Mouse (Mus musculus) ovary, postnatal 36 days (tissue): ENCODE measurements around the gene Kank1.

Experiments used
- DNase-seq: peaks from one replicate; pipeline ENCODE4 v3.0.0; 2022; ENCODE audit warnings: low spot score, mixed read lengths

Gene Kank1

GRCm38 (mm10) chr19:25311626-25312025 is 74.9 kb downstream of the Kank1 start:
- DNase-seq: no peak

- peak; percentile 59 for DNase-seq
Observed at GRCm38 (mm10) chr19:25315458-25315889, 78.7 kb downstream of the Kank1 start.

- DNase-seq: no peak
Observed at GRCm38 (mm10) chr19:25315993-25316392, 79.2 kb downstream of the Kank1 start.

GRCm38 (mm10) chr19:25324265-25324664 is 87.5 kb downstream of the Kank1 start:
- peak; percentile 70 for DNase-seq

GRCm38 (mm10) chr19:25325113-25326001 is 88.6 kb downstream of the Kank1 start:
- no peak for DNase-seq

- DNase-seq: no peak
Observed at GRCm38 (mm10) chr19:25326002-25326300, 89.2 kb downstream of the Kank1 start.

- no peak for DNase-seq
Observed at GRCm38 (mm10) chr19:25327633-25328032, 90.9 kb downstream of the Kank1 start.

- peak; percentile 51 for DNase-seq
Observed at GRCm38 (mm10) chr19:25334360-25334759, 97.6 kb downstream of the Kank1 start.

GRCm38 (mm10) chr19:25336731-25337130 is 100.0 kb downstream of the Kank1 start:
- DNase-seq: no peak

GRCm38 (mm10) chr19:25340630-25341620 is 104.2 kb downstream of the Kank1 start:
- no peak for DNase-seq

GRCm38 (mm10) chr19:25342026-25342425 is 105.3 kb downstream of the Kank1 start:
- no peak for DNase-seq

- DNase-seq: peak; percentile 57
Observed at GRCm38 (mm10) chr19:25343657-25344322, 107.0 kb downstream of the Kank1 start.

- no peak for DNase-seq
Observed at GRCm38 (mm10) chr19:25344371-25344770, 107.6 kb downstream of the Kank1 start.

GRCm38 (mm10) chr19:25345972-25346371 is 109.2 kb downstream of the Kank1 start:
- DNase-seq: no peak

- DNase-seq: no peak
Observed at GRCm38 (mm10) chr19:25347515-25347914, 110.7 kb downstream of the Kank1 start.

GRCm38 (mm10) chr19:25351257-25351955 is 114.6 kb downstream of the Kank1 start:
- no peak for DNase-seq

GRCm38 (mm10) chr19:25357094-25357493 is 120.3 kb downstream of the Kank1 start:
- DNase-seq: no peak

GRCm38 (mm10) chr19:25358486-25359120 is 121.8 kb downstream of the Kank1 start:
- no peak for DNase-seq

- no peak for DNase-seq
Observed at GRCm38 (mm10) chr19:25360571-25361029, 123.8 kb downstream of the Kank1 start.

- DNase-seq: no peak
Observed at GRCm38 (mm10) chr19:25361956-25362355, 125.2 kb downstream of the Kank1 start.

- no peak for DNase-seq
Observed at GRCm38 (mm10) chr19:25365698-25366097, 128.9 kb downstream of the Kank1 start.
